Mouse (Mus musculus): ENCODE data around the gene Camk2g.
"Not testable (repeated sequence)": the region's sequence is repeated elsewhere in the genome, so short reads cannot be mapped to it uniquely, and the experiment has no call there.

Camk2g gene

GRCm38 (mm10) chr14:20735892-20736390 lies 57.9 kb downstream of the Camk2g start:
- DNase-seq: no peak

DNA sequence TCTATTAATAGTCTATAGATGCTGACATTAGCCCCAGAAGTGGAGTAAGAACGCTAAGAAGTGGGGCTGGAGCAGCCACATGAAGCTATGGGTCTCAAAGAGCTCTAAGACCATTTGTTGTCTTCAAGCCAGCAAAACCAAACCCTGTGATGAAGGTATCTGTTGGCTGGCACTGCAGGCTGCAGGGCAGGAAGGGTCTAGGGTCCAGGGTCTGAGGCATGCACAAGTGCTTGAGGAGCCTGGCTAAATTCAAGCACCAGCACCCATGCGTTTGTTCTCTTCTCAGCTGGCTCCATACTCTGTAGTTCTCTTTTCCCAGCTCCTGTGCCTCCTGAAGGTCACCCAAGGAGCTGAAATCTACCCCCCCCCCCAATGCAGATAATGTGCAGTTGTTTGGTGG lies 58.8 kb downstream of the Camk2g start:
- no peak for DNase-seq

DNA sequence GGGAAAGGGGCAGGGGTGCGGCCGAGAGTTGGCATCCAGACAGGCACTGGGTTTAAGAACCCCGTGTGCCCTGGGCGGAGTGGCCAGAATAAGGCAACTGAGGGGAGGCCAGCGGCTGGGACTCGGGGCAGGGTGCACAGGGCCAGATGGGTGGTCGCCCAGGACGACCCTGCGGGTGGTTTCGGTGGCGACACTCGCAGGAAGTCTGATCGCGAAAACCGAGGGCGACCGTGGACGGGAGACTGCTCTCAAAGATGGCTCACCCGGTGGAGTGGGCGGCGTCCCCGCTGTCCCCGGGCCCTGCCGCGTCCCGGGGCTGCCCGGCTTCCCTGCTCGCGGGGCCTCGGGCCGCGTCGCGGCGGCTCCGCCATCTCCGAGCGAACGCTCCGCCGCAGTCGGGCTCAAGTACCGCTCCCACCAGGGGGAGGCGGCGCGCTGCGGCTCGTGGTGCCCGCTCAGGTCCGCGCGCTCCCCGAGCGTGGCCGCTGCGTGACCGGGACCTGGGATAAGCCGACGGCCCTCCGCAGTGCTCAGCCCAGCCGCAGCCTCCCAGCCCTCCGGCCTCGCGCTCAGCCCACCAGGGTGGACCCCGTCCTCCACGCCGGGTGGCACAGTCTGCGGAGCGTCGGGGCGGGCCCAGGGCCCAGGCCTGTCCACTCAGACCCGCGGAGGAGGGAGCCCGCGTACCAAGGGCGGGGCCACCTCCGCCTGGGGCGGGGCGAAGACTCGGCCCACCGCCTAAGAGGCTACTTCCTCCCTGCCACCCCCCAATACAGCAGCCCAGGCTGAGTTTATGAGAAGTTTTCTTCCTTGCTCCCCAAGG lies 59.7 kb downstream of the Camk2g start, which contains the start of gene Ndst2:
Ndst2 (minus strand) TSS at position 611 of the 823 bp plus-strand sequence.
- DNase-seq: peak; percentile 68 to 72

DNA sequence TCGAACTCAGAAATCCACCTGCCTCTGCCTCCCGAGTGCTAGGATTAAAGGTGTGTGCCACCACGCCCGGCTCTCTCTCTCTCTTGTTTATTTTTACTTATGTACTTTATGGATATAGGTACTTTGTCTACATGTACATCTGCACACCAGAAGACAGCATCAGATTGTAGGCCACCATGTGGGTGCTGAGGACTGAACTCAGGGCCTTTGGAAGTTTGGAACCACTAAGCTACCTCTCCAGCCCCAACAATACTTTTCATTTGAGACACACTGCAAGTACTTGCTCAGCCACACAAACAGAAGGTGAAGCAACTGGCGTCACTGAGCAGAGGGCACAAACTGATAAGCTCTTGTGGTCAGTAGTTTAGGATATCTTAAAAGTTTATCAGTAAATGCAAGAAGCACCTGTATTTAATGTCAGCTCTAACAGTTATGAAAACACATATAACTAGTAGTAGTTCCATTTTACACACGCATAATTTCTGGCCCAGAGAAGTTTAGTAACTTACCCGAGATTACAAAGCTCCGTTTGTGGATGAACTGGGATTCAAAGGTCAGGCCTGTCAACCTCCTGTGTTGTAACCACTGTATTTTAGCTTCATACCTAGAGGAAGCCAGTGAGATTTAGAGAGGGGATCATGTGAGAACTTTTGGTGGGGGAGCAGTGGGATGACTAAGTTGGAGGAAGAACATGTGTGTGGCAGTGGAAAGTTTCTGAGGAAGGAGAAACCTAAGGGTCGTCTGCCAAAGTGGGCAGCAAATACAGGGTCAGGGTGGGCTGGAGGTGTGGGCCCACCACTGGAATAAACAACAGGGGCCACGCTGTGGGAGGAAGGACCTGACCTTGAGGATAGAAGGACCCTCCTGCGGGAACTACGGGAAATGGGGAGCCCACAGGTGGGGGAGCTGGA lies 60.6 kb downstream of the Camk2g start:
- no peak for DNase-seq

DNA sequence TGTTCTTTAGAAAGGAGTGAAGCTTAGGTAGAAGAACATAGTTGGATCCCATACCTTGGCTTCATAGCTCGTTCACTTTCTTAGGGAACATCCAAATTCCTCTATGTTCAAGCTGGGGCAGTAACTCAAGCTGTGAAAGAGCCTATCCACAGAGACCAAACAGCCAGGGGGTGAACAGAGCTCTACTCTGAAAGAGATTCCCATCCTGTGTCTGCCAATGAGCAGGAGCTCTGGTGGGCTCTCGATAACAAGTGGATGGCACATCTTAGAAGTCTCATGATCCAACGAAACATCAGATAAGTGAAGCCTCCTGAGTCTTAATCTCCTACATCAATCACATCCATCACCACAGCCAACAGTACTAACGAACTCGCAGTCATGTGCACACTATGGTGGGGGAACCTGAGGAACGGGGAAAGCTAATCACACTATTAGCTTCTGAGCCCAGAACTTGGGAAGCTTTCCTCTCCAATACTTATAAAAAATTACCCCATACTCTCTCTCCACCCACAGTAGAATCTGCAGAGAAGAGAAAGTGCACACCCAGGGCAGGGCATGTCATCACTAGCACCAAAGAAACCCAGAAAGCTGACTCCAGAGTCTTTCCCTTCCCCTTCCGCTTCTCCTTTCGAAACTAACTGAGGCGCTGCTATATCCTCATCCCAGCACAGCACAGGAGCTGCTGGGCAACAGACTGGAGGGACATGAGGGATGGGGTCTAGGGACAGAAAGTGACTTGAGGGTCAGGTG lies 62.9 kb downstream of the Camk2g start:
- no peak for DNase-seq

- no peak for DNase-seq
Observed at GRCm38 (mm10) chr14:20729871-20730270, 64.0 kb downstream of the Camk2g start.

GRCm38 (mm10) chr14:20725660-20726339 lies 68.1 kb downstream of the Camk2g start:
- DNase-seq: no peak

DNA sequence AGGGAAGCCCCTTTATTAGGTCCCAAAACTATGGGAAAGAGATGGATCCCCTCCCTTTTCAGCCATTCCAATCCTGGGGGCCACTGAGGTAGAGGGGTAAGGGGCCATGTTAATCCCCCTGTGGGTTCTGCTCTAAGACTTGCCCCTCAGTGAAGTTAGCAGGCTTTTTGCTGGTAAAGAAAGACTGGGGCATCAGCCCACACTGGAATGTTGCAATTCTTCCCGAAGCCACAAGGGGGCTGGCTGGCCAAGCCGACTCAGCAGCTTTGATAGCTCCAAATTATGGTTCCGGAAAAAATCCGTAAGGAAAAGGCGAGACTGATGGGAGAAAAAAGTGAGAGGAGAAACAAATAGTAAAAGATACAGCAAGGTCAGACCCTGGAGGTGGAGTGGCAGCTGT lies 69.8 kb downstream of the Camk2g start:
- no peak for DNase-seq

- no peak for DNase-seq
Observed at GRCm38 (mm10) chr14:20723006-20723405, 70.9 kb downstream of the Camk2g start.

- no peak for DNase-seq
Observed at GRCm38 (mm10) chr14:20721371-20721770, 72.5 kb downstream of the Camk2g start.

GRCm38 (mm10) chr14:20719767-20720166 lies 74.1 kb downstream of the Camk2g start:
- no peak for DNase-seq

DNA sequence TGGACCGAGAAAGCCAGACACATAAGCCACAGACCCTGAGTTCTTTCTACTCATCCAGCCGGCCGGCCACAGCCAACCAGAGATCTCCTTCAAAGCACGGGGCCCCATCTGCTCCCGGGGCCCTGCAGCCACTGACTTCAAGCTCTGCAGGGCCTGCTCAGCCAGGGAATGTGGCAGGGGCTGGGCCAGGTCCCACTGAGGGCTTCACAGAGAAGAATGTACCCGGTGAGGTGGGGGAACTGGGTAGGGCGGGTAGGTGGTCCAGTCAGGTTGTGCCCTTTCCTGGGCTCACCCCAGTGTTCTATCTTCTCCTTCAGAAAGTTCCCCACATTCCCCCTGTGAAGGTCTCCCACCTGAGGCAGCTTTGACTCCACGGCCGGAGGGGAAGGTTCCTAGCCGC lies 75.4 kb downstream of the Camk2g start:
- DNase-seq: no peak

DNA sequence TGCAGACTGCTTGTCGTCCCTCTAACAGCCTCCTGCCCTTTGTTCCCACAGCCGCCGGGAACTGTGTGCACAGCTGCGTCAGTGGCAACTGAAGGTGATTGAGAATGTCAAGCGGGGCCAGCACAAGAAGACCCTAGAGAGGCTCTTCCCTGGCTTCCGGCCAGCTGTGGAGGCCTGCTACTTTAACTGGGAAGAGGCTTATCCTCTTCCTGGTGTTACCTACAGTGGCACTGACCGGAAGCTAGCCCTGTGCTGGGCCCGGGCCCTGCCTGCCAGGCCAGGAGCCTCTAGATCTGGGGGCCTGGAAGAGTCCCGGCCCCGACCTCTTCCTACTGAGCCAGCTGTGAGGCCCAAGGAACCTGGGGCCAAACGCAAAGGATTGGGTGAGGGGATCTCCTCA lies 80.1 kb downstream of the Camk2g start:
- DNase-seq: no peak

- no peak for DNase-seq
Observed at GRCm38 (mm10) chr14:20708239-20708638, 85.6 kb downstream of the Camk2g start.

DNA sequence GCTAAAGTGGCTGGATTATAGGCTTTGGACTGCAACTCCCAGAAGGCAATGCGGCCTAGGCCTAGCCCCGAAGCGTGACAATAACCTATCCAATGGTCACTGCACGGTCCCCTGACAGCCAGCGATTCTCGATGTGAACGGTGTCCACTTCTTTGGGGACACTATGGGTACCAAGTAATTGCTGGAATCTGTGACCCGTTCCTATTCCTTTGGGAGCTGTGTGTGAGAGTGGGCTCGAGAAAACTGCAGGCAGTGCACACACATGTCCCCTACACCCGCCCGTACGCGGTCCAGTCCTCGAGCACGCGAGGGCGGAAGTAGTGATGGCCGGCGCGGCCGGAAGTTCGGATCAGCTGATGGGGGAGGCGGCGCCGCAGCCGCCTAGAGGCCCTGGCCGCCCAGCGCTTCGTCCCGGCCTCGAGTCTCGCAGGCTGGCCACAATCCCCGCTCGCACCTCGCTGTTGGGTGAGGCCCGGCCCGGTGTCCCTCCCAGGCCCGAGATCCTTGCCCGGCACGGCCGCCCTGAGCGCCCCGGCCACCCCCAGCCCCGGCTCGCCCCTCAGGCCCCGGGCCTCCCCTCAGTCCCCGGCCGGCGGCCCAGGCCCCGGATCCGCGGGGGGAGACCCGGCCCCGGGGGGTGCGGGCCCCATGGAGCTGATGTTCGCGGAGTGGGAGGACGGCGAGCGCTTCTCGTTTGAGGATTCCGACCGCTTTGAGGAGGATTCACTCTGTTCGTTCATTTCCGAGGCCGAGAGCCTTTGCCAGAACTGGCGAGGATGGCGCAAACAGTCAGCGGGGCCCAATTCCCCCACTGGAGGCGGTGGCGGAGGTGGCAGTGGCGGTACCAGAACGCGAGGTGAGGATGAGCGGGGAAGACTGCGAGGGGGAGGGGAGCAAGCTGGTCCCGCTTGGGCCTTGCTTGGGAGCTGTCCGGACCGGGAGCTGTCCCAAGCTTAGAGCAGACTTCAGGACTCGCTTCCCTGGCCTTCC lies 86.4 kb downstream of the Camk2g start, which contains the start of gene Zswim8:
Zswim8 (plus strand) TSS at position 352 of the 990 bp plus-strand sequence.
- peak; percentile 57 to 71 for DNase-seq

DNA sequence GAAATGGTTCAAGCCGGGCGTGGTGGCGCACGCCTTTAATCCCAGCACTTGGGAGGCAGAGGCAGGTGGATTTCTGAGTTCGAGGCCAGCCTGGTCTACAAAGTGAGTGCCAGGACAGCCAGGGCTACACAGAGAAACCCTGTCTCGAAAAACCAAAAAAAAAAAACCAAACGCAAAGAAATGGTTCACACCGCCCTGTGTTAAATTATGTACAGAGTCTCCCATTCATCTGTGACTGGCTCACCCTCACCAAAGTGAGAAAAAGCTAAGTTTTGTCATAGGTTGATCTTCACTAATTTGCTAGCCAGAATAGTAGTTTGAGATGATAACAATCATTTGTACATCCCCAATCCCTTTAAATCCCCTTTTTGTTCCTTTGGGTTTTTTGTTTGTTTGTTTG lies 90.4 kb downstream of the Camk2g start:
- DNase-seq: not testable (repeated sequence)

DNA sequence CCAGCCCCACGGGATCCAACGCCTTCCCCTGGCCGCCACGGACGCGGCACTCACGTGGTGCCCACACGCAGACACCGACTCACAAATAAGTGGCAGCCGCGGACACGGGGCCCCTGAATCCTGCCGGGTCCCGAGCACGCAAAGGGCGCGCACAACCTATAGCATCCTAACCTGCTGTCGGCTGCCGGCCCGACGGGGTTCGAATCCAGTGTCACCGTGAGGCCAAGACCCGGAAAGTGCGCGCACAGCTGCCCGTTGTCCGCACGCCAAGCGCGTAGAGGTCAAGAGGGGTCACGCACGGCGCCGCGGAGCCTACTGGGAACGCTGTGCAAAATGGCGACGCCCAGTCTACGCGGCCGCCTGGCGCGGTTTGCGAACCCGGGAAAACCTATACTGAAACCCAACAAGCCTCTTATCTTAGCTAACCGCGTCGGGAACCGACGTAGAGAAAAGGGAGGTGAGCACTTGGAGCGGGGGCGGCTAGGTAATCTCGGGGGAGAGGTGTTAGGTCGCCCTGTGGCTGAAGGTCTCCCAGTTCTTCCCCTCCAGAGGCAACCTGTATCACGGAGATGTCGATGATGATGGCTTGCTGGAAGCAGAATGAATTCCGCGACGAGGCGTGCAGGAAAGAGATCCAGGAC lies 91.0 kb downstream of the Camk2g start, which contains the start of gene Chchd1:
Chchd1 (plus strand) TSS at position 266 of the 641 bp plus-strand sequence.
- peak; percentile 74 to 79 for DNase-seq

DNA sequence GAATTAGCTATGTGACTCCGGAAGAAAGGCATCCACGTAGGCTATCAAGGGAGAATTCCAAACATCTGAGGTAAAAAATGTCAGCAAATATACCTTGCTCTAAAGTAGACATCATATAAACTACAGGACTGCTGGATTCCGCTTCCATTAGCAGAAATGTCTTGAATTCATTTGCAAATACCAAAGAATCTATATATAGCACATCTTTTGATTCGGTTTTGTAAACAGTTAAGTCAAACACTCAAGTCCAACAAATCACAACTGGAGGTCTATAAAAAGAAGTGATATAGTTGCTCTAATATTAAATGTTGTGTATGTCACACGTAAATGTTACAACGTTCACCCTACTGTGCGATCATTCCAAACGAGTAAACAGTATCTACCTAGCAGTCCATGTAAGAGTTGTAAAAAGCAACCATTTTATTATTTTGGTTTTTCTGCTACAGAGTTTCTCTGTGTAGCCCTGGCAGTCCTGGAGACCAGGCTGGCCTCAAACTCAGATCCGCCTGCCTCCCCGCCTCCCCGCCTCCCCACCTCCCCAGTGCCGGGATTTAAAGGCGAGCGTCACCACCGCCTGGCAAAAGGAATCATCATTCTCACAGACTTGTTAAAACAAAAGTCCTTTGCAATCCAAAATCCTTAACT lies 91.7 kb downstream of the Camk2g start:
- DNase-seq: no peak

DNA sequence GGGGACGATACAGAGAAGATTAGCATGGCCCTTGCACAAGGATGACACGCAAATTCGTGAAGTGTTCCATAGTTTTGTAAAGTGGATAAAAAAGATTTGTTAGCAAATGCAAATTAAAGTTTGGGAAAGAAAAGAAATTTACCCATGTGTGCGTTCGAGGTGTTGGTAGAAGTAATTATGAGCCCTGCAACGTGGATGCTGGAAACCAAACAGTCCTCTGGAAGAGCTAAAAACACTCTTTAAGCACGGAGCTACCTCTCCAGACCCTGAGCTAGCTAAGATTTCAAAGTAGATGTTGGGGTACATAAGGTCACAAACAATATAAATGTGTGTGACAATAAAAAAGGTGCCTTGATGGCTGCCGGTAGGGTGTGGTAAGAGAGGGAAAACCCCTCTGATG lies 92.3 kb downstream of the Camk2g start:
- DNase-seq: no peak

DNA sequence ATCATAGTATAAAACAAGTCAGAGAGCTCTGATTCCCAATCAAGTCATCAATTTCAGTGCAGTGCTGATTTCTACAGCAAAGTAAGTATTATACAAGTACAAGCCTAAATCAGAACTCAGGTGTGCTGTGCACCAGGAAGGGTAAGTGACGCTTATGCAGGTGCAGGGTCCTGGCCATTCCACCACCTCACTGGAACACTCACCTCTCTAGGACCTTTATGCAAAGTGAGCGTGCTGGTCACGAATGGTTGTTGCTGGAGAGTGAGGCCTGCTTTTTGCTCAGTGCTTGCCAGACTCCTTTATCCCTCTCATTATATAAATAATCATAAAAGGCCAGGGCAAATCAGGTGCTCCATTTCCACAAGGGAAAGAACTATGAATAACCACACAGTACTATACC lies 93.5 kb downstream of the Camk2g start:
- no peak for DNase-seq
